Mouse (Mus musculus): ENCODE measurements around the gene Ppp6r2.

Ppp6r2 gene

GRCm38 (mm10) chr15:89249063-89249462 is 37.7 kb downstream of the Ppp6r2 start:
- in situ Hi-C loops (cut with MboI, MseI): no loop called here

- in situ Hi-C loops (cut with MboI, MseI): no loop called here
Measured at GRCm38 (mm10) chr15:89255330-89255729, 44.0 kb downstream of the Ppp6r2 start.

- in situ Hi-C loops (cut with MboI, MseI): no loop called here
Measured at GRCm38 (mm10) chr15:89258997-89259396, 47.6 kb downstream of the Ppp6r2 start.

DNA sequence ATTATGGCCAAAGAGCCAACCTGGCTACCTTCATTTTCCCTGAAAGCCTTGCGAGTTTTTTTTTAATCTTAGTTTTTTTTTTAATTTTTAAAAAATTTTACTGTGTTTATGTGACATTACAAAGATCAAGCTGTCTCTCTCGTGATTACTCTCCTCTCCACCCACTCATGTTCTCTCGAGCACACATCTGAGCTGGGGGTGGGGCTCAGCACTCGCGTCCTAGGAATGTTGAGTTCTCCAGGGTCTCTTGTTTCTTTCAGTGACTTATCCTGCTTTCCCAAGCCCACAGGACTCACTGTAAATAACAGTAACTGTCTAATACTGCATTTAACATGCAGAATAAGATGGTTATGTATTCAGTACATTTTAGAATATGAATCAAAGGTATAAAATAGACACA is 53.1 kb downstream of the Ppp6r2 start:
- in situ Hi-C loops (cut with MboI, MseI): loop anchor here (10.0 kb wide), 1 partner anchor 330 kb away; no protein-coding TSS in a partner anchor

- in situ Hi-C loops (cut with MboI, MseI): no loop called here
Measured at GRCm38 (mm10) chr15:89275497-89275896, 64.1 kb downstream of the Ppp6r2 start.

DNA sequence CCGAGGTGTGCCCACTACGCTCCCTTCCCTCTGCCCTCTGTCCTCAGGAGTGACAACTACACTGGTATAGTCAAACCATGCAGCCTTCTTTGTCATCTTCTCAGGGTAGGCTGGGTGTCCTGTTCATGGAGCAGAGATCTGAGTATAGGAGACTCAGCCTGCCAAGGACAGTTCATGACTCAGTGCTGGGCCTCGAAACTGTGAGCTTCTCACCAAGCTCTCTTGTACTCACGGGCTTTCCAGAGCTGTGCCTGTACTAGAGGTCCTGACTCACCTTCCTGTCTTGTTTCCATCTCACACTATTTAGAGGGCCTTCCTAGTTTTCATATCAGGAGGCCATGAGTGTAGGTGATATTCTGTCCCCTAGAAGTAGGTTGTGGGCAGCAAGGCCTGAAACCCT is 66.0 kb downstream of the Ppp6r2 start:
- in situ Hi-C loops (cut with MboI, MseI): no loop called here

DNA sequence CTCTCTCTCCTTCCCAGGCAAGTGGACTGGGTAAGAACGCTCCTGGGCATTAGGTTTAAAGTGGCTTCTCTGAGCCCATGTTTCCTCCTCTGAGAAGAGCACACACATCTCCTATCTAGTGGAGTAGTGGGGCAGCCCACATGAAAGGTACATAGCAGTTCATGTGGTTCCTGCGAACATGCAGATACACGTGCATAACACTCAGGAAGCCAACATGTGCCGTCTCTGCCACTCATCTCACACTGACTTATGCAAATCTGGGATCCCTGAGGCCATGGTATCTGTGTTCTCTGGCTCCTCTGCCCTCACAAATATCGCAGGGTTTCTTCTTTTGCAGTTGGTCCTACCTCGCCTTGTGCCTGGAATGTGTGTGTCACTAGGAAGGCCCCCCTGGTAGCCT is 71.2 kb downstream of the Ppp6r2 start:
- in situ Hi-C loops (cut with MboI, MseI): no loop called here

DNA sequence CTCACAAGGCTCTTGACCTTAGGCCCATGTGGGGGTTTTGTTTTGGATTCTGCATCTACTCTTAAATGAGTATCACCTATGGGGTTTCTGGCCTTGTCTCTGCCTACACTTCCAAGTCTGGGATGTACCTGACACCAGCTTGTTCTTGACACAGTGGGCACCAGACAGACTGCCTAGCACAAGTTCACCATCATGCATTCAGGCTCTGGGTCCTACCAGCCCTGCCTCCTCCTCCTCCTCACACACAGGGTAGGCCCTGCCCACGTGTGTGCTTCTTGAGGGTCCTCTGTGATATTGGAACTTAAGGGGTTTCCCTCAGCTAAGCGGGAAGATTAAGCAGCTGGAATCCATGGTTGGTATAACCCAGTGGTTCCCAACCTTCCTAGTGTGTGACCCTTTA is 72.7 kb downstream of the Ppp6r2 start:
- in situ Hi-C loops (cut with MboI, MseI): no loop called here

GRCm38 (mm10) chr15:89285004-89285403 is 73.7 kb downstream of the Ppp6r2 start:
- in situ Hi-C loops (cut with MboI, MseI): no loop called here

DNA sequence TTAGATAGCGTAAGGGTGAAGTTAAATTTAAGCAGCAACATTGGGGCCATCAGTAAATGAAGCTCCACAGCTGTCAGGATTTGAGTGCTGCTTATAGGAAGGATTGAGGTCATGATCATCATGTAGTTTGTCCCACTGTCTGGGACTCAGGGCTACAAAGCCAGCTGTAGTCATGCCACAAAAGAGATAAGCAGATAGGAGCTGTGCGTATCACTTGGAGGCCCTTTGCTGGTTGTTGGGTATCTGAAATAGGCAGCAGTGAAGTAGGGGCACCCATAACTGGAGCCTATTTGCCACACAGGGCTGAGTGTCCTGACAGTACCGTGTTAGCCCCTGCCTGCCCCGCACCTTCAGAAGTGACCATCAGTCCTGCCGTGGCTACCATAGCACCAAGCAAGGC is 74.1 kb downstream of the Ppp6r2 start:
- in situ Hi-C loops (cut with MboI, MseI): no loop called here

- in situ Hi-C loops (cut with MboI, MseI): no loop called here
Measured at GRCm38 (mm10) chr15:89286114-89286513, 74.8 kb downstream of the Ppp6r2 start.

GRCm38 (mm10) chr15:89286582-89286981 is 75.2 kb downstream of the Ppp6r2 start:
- in situ Hi-C loops (cut with MboI, MseI): no loop called here

- in situ Hi-C loops (cut with MboI, MseI): no loop called here
Measured at GRCm38 (mm10) chr15:89288227-89288767, 76.9 kb downstream of the Ppp6r2 start.

- in situ Hi-C loops (cut with MboI, MseI): no loop called here
Measured at GRCm38 (mm10) chr15:89289455-89289854, 78.1 kb downstream of the Ppp6r2 start.

- in situ Hi-C loops (cut with MboI, MseI): no loop called here
Measured at GRCm38 (mm10) chr15:89291521-89291920, 80.2 kb downstream of the Ppp6r2 start.

DNA sequence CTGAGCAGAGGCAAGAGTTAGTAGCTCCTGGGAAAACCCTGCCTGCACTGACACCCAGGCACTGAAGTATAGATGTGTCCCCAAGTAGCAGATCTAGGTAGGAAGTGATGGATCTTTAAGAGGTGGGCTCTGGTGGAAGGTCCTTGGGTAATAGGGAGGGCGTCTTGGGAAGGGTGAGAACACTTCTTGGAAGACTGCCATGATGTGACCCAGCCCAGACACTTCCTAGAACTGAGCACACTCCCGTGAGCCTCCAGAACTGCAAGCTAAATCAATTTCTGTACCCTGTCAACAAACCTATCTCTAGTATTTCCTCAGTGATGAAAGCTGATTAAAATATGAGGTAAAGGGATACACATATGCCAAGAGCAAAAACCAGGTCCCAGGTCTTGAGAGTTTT is 81.4 kb downstream of the Ppp6r2 start:
- in situ Hi-C loops (cut with MboI, MseI): no loop called here

DNA sequence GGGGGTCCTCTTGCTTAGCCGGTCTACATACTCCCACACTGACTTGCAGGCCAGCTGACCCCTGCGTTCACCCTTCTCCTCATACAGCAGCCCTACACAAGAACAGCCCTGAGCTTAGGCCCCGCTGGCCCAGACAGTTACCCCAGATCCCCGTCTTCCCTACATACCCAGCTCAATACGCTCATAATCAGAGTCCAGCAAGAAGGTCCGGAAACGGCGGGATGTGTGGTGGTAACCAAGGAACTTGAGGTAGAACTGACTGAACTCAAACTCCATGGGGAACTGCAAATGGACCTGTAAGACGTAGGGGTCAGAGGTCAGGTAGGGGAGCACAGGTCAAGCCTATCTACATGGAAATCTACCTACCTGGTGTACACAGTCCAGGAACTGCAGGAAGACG is 82.4 kb downstream of the Ppp6r2 start:
- in situ Hi-C loops (cut with MboI, MseI): no loop called here

DNA sequence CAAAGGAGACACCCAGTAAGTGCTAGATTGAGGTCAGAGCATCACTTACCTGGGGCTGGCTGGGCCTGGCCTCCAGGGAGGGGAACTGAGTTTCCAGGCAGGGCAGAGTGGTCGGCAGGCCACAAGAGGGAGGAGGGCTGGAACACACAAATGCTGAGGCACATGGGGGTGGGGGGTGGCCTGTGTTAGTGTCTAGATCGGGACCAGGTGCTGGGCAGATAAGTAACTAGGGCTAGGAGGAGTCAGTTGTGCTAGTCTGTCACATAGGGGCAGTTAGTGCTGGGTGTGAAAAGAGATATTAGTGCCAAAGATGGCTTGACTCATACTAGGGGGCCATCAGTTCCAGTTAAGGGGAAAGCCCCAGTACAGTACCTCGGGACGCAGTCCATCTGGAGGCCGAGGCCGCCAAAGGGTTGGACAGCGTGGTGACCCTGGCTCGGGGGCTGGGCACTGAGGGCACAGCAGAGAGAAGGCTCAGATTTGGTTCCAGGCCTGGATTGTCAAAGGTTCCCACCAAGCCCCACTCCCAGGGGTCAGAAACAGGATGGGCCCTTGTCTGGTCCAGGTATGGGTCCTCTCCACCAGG is 84.3 kb downstream of the Ppp6r2 start:
- in situ Hi-C loops (cut with MboI, MseI): no loop called here

DNA sequence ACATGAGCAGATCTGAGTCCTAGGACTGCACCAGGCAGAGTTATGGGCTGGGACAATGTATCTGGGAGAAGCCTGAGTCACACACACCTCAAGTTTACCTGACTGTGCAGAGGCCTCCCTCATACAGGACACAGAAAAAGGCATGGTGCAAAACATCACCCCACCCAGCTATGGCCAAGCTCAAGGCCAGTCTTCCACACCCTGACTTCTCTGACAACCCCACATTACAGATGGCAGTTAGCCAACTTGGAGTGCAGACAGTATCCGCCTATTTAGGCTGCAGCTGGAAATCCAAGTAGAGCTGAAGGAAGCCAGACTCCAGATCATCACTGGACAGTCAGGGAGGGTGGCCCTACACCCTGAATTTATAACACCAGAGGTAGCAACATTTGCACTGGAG is 85.1 kb downstream of the Ppp6r2 start:
- in situ Hi-C loops (cut with MboI, MseI): no loop called here

- in situ Hi-C loops (cut with MboI, MseI): no loop called here
Measured at GRCm38 (mm10) chr15:89297695-89298094, 86.3 kb downstream of the Ppp6r2 start.

GRCm38 (mm10) chr15:89300180-89300579 is 88.8 kb downstream of the Ppp6r2 start:
- in situ Hi-C loops (cut with MboI, MseI): no loop called here

- in situ Hi-C loops (cut with MboI, MseI): no loop called here
Measured at GRCm38 (mm10) chr15:89300600-89300999, 89.2 kb downstream of the Ppp6r2 start.

DNA sequence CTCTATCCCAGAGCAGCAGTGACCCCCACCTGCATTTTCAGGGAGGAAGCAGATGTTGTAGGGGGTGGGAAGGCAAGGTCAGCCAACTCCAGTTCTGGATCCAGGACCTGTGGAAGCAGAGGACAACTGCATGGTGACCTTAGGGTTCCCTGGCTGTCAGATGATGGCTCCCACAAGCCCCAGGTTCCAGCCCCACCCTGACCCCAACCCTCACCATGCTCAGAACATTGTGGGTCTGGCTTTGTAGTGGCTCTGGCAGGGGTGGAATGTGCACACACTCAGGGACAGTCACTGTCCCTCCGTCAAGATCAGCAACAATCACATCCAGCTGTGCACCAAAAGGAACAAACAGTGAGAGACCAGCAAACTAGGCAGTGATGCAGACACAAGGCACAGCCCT is 94.6 kb downstream of the Ppp6r2 start:
- in situ Hi-C loops (cut with MboI, MseI): no loop called here

GRCm38 (mm10) chr15:89307461-89307860 is 96.1 kb downstream of the Ppp6r2 start:
- in situ Hi-C loops (cut with MboI, MseI): no loop called here
